Mouse (Mus musculus) retina, postnatal 1 day (tissue): ENCODE measurements at regions not wholly inside any gene's neighbourhood (a gene's known extent, or its start where the extent isn't known, plus 50 kb on each side); places are given as distances from the start of the nearest gene placed in this dataset.

Experiments used
- DNase-seq: peaks from one replicate; pipeline ENCODE4 v3.0.0-alpha.2; 2012

DNA sequence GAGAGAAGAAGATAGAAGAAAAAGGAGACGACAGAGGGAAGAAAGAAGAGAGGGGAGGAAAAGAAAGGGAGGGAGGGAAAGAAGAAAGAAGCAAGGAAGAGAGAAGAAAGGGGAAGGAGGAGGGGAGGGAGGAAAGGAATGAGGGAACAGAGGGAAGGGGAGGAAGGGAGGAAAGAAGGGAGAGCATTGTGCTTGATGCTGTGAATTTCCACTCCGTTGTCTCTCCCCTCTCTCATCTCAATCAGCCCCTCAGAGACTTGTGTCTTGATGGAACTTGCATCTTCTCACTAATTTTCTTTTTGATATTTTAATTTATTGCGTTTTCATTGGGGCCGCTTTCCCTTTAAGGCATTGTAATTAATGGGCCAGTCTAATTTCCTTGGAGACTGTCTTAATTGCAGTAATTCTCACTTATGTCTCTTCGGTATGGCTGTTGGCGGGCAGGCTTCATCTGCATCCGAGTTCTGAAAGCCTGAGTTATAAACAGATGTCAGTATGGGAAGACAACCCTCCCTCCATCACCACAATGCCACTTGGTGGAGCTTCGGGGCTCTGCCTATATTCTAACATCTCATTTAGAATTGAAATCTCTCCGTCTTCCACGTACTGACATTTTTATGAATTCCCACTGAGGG, 111.4 kb upstream of the Xylt1 start:
- no peak for DNase-seq

DNA sequence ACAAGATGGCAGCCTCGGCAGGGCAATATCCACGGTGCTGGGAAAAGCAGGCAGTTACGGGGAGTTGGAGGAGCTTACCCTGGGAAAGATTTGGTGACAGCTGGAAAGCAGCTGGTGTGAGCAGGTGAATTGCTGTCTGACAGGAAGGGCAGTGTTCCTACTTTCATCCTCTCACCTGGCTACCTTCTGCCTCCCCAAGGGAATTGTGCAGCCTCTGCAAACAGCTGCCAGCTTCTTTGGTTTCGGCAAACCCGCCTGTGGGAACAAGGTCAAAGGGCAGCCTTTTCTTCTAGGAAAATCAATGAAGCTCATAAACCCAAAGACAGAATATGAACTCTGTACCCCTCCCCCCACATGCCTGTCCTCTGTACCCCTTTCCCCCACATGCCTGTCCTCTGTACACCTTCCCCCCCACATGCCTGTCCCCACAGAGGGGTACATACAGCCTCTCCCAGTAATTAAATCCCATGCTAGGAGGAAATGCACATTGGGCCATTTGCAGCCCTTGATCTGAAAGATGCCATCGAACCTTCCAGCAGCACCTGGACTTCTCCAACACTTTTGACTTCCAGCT, 102.3 kb upstream of the Xylt1 start:
- no peak for DNase-seq

DNA sequence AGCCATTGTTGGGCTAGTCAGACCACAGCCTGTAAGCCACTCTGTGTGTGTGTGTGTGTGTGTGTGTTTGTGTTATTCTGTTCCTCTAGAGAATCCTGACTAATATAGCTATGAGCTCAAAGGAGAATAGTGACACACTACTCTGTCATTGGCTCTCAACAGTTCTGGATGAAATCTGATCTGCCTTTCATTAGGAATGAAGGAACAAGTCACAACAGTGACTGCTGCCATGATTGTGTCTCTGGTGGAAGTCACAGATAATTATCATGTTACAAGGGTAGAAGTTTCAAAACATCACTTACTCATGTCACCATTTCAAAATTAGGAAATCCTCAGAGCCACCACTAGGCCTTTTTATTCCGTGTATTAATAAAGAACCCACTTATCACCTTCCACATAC, 98.6 kb upstream of the Xylt1 start:
- DNase-seq, result no peak

DNA sequence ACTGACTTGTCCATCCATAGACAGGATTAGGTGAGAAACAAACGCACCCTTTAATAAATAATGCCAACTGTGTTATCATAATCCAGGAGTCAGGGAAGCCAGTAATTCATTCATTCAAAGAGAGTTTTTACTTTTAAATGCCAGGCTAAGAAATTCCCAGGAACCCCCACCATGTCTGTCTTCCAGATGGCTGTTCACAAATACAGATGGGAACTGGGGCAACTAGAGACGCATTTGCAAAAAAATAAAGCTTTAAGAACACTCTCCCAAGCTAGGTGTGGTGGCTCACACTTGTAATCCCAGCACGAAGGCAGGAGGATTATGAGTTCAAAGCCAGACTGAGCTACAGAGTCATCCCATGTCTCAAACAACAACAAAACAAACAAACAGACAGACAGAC, 95.6 kb upstream of the Xylt1 start:
- DNase-seq, result no peak

DNA sequence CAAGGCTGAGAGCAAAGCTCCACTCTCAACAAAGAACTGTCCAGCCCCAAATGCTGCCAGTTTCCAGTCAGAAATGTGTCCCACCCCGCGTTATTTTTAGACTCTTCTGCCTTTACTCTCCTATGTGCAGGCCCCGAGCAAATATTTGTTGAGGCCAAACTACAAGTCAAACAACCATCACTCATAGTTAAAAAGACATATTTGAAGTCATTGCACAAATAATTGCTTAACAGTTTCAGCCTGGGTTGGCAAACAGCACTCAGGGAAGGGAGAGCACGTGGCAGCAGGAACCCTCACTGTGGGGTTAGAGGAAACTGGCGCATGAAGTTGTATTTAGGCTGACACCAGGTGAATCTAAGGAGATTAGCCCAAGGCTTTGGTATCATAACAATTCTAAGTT, 94.8 kb upstream of the Xylt1 start:
- DNase-seq, result no peak

DNA sequence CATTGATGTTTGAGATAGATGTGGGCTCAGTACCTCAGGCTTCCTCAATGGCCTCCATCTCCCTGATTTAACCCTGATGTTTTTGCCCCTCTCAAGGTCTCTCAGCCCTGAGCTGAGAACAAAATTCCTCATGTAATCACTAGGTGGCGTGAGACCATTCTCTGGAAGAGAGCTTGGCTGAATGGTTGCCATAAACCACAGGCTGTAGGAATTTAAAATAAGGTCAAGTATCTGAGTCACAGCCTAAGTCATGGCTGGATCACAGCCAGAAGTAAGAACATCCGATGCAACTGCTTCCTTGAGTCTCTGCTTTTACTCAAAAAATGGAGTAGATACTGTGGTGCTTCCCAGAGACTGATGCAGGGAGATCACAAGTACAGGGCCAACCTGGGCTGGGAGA, 77.1 kb upstream of the Xylt1 start:
- DNase-seq, result peak; percentile 38

DNA sequence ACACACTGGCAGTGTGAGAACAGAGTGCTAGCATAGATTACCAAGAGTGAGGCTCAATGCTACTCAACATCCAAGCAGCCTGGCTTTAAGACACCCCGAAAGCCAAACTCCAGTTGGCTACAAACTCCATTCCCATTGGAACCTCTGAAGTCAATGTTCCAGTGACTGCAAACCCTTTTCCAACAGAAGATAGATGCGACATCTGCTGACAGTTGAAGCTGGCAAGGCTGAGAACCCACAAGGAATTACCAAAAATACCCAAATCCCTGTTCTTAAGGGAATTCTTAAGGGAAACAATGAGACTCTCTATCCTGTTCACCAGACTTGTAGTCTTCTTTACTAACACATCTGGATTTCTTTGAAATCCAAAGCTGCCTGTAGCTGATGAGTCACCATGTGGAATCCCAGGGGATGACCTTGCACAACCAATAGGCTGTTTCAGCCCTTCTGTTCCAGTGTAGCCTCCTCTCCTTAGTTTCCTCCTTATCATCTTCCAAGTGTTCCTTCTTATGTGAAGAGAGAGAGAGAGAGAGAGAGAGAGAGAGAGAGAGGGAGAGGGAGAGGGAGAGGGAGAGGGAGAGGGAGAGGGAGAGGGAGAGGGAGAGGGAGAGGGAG, 70.1 kb upstream of the Xylt1 start:
- DNase-seq, result no peak

DNA sequence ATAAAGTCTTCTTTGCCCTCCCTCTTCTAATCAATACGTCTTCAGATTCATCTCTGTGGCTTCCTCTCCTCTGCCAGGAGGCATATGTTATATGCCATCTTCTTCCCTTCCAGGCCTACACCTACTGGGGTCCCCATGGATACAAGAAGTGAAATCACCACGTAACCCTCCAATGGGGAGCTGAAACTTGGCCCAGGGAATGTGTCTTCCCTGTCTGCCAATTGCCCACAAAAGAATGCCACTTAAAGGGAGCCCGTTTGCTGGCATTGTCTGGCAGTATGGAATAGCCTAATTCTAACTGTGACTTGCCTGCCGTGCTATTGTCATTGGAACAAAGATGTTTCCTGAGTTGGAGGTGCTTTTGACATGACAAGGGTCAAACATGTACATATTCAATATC, 69.5 kb upstream of the Xylt1 start:
- peak; percentile 17 for DNase-seq

DNA sequence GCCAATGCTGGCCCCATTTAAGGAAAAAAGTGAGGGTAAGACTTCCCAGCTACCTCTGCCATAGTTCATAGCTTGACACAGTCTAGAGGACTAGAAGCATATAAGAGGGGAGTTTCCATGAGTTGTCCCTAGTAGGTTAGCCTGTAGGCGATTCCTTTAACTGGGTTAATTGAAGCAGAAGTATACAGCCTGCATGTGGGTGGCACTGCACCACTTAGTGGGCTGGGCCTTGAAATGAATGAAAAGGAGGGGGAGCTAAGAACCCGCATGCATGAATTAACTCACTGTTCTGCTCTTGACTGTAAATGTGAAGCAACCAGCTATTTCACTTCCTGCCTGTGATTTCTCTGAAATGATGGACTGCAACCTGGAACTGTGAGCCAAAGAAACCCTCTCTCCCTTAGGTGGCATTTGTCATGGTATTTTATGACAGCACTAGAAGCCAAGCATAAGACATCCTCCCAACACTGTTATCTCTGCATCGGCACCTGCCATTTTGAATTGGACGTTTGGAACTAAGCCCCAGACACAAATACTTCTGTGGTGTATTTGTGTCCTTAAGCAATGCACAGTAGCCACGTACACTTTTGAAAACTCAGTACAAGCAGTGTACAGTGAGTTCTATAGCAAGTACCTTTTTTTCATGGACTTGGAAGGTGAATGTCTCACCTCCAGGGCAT, 64.5 kb upstream of the Xylt1 start:
- peak; percentile 78 for DNase-seq

DNA sequence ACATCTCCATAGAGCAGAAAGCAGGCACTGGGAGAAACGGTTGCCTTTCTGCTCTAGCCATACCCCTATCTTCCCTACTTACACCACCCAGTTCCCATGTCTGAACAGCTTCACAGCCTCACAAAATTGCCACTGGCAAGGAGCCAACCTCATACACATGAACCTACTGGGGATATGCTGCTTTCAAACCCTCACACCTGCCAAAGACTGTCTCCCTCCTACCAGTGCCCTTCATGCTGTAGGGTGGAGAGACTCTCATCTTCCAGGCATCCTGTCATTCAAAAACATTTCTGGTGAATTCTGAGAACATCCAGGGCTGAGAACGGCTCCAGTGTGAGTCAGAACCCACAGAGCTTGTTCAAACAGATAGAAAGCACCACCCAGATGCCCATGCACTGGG, 63.4 kb upstream of the Xylt1 start:
- no peak for DNase-seq

DNA sequence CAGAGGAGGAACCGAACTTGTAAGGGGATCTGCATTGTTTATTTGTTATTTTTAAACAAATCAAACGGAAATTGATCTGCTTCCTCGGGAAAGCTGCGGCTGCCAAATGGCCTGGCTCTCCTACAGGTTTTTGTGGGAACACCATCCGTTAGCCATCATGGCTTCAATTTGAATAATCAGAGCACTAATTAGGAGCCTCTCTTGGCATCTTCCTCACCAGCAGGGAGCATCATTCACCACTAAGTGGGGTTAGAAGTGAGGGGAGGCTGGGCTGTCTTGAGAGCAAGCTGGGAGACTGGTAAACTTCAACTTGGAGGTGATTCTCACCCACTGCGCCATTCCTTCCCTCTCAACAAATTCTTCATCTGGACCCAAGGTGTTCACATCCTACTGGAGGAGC, 60.2 kb upstream of the Xylt1 start:
- DNase-seq, result peak; percentile 44
